Comparison of ENCODE assay signal across 37 mouse cellular contexts in genomic region chr11:58634878-58635277, GRCm38 (mm10). TPM values are rescaled to one million over a fixed set of nuclear protein-coding genes. Genes with fewer than 3 reads are reported as not detected.
"Had no signal": no experiment of that assay in that cellular context is flagged by ENCODE, and none has a peak within 500 bp of the region (broad histone marks: within the 10 kb centered on the region; RNA-seq: fewer than 3 reads in every experiment).

No protein-coding gene starts in this region.

- H3K4me1 ChIP-seq: heart, embryonic 13.5 days; heart, embryonic 15.5 days; hindbrain, embryonic 13.5 days; intestine, embryonic 15.5 days; limb, embryonic 10.5 days; limb, embryonic 12.5 days had no signal

- DNase-seq: forebrain, postnatal 0 days; gastrocnemius, postnatal 14 days; gastrocnemius, postnatal 36 days; heart, adult 11 months; heart, adult 2 months; heart, postnatal 14 days; heart, postnatal 36 days; kidney, adult 18-20 months; kidney, adult 8-10 months; kidney, postnatal 10 days; kidney, postnatal 25 days; kidney, postnatal 4 days had no signal

- H3K9ac ChIP-seq: forebrain, postnatal 0 days; heart, embryonic 13.5 days; heart, embryonic 15.5 days; hindbrain, embryonic 13.5 days; hindbrain, embryonic 15.5 days; intestine, embryonic 15.5 days; limb, embryonic 12.5 days had no signal

- H3K4me3 ChIP-seq: heart, adult 2 months; heart, embryonic 13.5 days; heart, embryonic 15.5 days; hindbrain, embryonic 13.5 days; hindbrain, embryonic 15.5 days; intestine, embryonic 15.5 days; layer of hippocampus, adult 2 months; left cerebral cortex, adult 2 months; limb, embryonic 10.5 days; limb, embryonic 12.5 days had no signal

- H3K27ac ChIP-seq: heart, adult 2 months; heart, embryonic 13.5 days; heart, embryonic 15.5 days; hindbrain, embryonic 13.5 days; hindbrain, embryonic 15.5 days; hindbrain, postnatal 0 days; intestine, embryonic 15.5 days; layer of hippocampus, adult 2 months; left cerebral cortex, adult 2 months; limb, embryonic 10.5 days; limb, embryonic 12.5 days had no signal

- H3K27me3 ChIP-seq: intestine, embryonic 15.5 days had no signal

- H3K4me2 ChIP-seq: heart, embryonic 11.5 days; heart, embryonic 13.5 days; heart, embryonic 15.5 days; hindbrain, embryonic 13.5 days; hindbrain, embryonic 15.5 days; intestine, embryonic 15.5 days; limb, embryonic 12.5 days had no signal

- H3K36me3 ChIP-seq: heart, embryonic 13.5 days; heart, embryonic 15.5 days; hindbrain, embryonic 13.5 days; hindbrain, embryonic 15.5 days; intestine, embryonic 15.5 days; limb, embryonic 10.5 days; limb, embryonic 12.5 days had no signal

- ATAC-seq: forebrain, postnatal 0 days; hindbrain, postnatal 0 days; intestine, embryonic 15.5 days; intestine, postnatal 0 days had no signal

- H3K9me3 ChIP-seq: heart, embryonic 13.5 days; heart, embryonic 15.5 days; hindbrain, embryonic 13.5 days; hindbrain, embryonic 15.5 days; intestine, embryonic 15.5 days; limb, embryonic 10.5 days; limb, embryonic 12.5 days had no signal

RNA-seq across cellular contexts. Expression of gene Olfr323, which starts 4.6 kb away (rescaled TPM):
- total RNA-seq: forebrain, postnatal 0 days; gastrocnemius, adult 18-20 months; gastrocnemius, adult 8-10 months; gastrocnemius, postnatal 14 days; gastrocnemius, postnatal 36 days; heart, adult 2 months; heart, postnatal 14 days; heart, postnatal 36 days; hematopoietic stem cell, adult 5-6 weeks; hindbrain, postnatal 0 days; layer of hippocampus, adult 2 months; layer of hippocampus, postnatal 10 days; layer of hippocampus, postnatal 25 days; left cerebral cortex, adult 2 months; left cerebral cortex, postnatal 14 days; left cerebral cortex, postnatal 36 days had no signal
- polyA plus RNA-seq: forebrain, postnatal 0 days; gonadal fat pad, adult 2 months; heart, adult 2 months; heart, embryonic 11.5 days; heart, embryonic 13.5 days; heart, embryonic 15.5 days; heart, postnatal 0 days; hindbrain, embryonic 11.5 days; hindbrain, embryonic 13.5 days; hindbrain, embryonic 15.5 days; hindbrain, postnatal 0 days; intestine, embryonic 15.5 days; intestine, postnatal 0 days; kidney, embryonic 14.5 days; kidney, embryonic 16.5 days; limb, embryonic 10.5 days; limb, embryonic 12.5 days; limb, embryonic 14.5 days had no signal

RNA-seq across cellular contexts. Expression of gene Trim58, which starts 5.4 kb away (rescaled TPM):
- total RNA-seq: forebrain, postnatal 0 days; gastrocnemius, adult 18-20 months; gastrocnemius, adult 8-10 months; gastrocnemius, postnatal 14 days; gastrocnemius, postnatal 36 days; heart, postnatal 36 days; layer of hippocampus, adult 2 months; left cerebral cortex, adult 2 months; left cerebral cortex, postnatal 36 days had no signal
- polyA plus RNA-seq: gonadal fat pad, adult 2 months; intestine, postnatal 0 days; kidney, embryonic 14.5 days; kidney, embryonic 16.5 days had no signal

RNA-seq across cellular contexts. Expression of gene 2210407C18Rik, which starts 19.0 kb away (rescaled TPM):
- total RNA-seq: forebrain, postnatal 0 days; gastrocnemius, adult 18-20 months; gastrocnemius, adult 8-10 months; gastrocnemius, postnatal 14 days; gastrocnemius, postnatal 36 days; hematopoietic stem cell, adult 5-6 weeks; hindbrain, postnatal 0 days; layer of hippocampus, adult 2 months; layer of hippocampus, postnatal 10 days; layer of hippocampus, postnatal 25 days; left cerebral cortex, adult 2 months; left cerebral cortex, postnatal 36 days had no signal
- polyA plus RNA-seq: forebrain, postnatal 0 days; gonadal fat pad, adult 2 months; heart, embryonic 11.5 days; heart, embryonic 13.5 days; heart, embryonic 15.5 days; heart, postnatal 0 days; hindbrain, embryonic 11.5 days; hindbrain, embryonic 13.5 days; hindbrain, embryonic 15.5 days; hindbrain, postnatal 0 days; intestine, embryonic 15.5 days; kidney, embryonic 14.5 days; kidney, embryonic 16.5 days; limb, embryonic 10.5 days; limb, embryonic 12.5 days; limb, embryonic 14.5 days had no signal

RNA-seq across cellular contexts. Expression of gene Olfr322, which starts 23.7 kb away (rescaled TPM):
- total RNA-seq: forebrain, postnatal 0 days; gastrocnemius, adult 18-20 months; gastrocnemius, adult 8-10 months; gastrocnemius, postnatal 14 days; gastrocnemius, postnatal 36 days; heart, adult 2 months; heart, postnatal 14 days; heart, postnatal 36 days; hematopoietic stem cell, adult 5-6 weeks; layer of hippocampus, adult 2 months; layer of hippocampus, postnatal 10 days; layer of hippocampus, postnatal 25 days; left cerebral cortex, adult 2 months; left cerebral cortex, postnatal 14 days; left cerebral cortex, postnatal 36 days had no signal
- polyA plus RNA-seq: forebrain, postnatal 0 days; gonadal fat pad, adult 2 months; heart, adult 2 months; heart, embryonic 11.5 days; heart, embryonic 13.5 days; heart, embryonic 15.5 days; heart, postnatal 0 days; hindbrain, embryonic 11.5 days; hindbrain, embryonic 13.5 days; hindbrain, embryonic 15.5 days; hindbrain, postnatal 0 days; intestine, embryonic 15.5 days; intestine, postnatal 0 days; limb, embryonic 10.5 days; limb, embryonic 12.5 days; limb, embryonic 14.5 days had no signal

RNA-seq across cellular contexts. Expression of gene Olfr324, which starts 40.0 kb away (rescaled TPM):
- total RNA-seq: forebrain, postnatal 0 days; gastrocnemius, adult 18-20 months; gastrocnemius, adult 8-10 months; gastrocnemius, postnatal 14 days; gastrocnemius, postnatal 36 days; heart, adult 2 months; heart, postnatal 14 days; heart, postnatal 36 days; hematopoietic stem cell, adult 5-6 weeks; layer of hippocampus, adult 2 months; layer of hippocampus, postnatal 10 days; layer of hippocampus, postnatal 25 days; left cerebral cortex, adult 2 months; left cerebral cortex, postnatal 14 days; left cerebral cortex, postnatal 36 days had no signal
- polyA plus RNA-seq: gonadal fat pad, adult 2 months; heart, adult 2 months; heart, embryonic 11.5 days; heart, embryonic 13.5 days; heart, embryonic 15.5 days; heart, postnatal 0 days; hindbrain, embryonic 11.5 days; hindbrain, embryonic 13.5 days; intestine, embryonic 15.5 days; intestine, postnatal 0 days; kidney, embryonic 14.5 days; kidney, embryonic 16.5 days; limb, embryonic 10.5 days; limb, embryonic 12.5 days; limb, embryonic 14.5 days had no signal
